Mouse (Mus musculus) liver, adult 2 months (tissue): ENCODE measurements around the gene Gm28308. TPM values are rescaled to one million over a fixed set of nuclear protein-coding genes. Genes with fewer than 3 reads are reported as not detected.

Experiments
- DNase-seq: peaks from one replicate; pipeline ENCODE4 v3.0.0-alpha.2; 2011; ENCODE audit warnings: low read depth, low spot score; ENCODE audit errors: extremely low read depth
- H3K27ac ChIP-seq: fragments of 200-500 bp; replicated peaks from 2 replicates; pipeline ENCODE4 v1.5.1; 2012; ENCODE audit warnings: low read depth, mild to moderate bottlenecking, control low read depth, inconsistent platforms, low read length; ENCODE audit not compliant: insufficient read depth
- H3K27me3 ChIP-seq: fragments of 200-500 bp; 2 replicates; pipeline ENCODE4 v1.6.1; 2012; ENCODE audit warnings: mild to moderate bottlenecking, moderate library complexity, low read length, inconsistent platforms; ENCODE audit not compliant: control insufficient read depth, insufficient read depth
- H3K36me3 ChIP-seq: fragments of 200-500 bp; 2 replicates; pipeline ENCODE4 v1.6.1; 2012; ENCODE audit warnings: low read length, inconsistent platforms; ENCODE audit not compliant: control insufficient read depth, insufficient read depth
- H3K4me1 ChIP-seq: fragments of 200-500 bp; 2 replicates; pipeline ENCODE4 v1.6.1; 2011; ENCODE audit warnings: low read length; ENCODE audit not compliant: control insufficient read depth, insufficient read depth
- H3K4me3 ChIP-seq: fragments of 200-500 bp; 2 replicates; pipeline ENCODE4 v1.5.1; 2011; ENCODE audit warnings: low read depth, mild to moderate bottlenecking, control low read depth, low read length, moderate library complexity; ENCODE audit not compliant: insufficient read depth
- H3K79me2 ChIP-seq: fragments of 200-500 bp; 2 replicates; pipeline ENCODE4 v1.6.1; 2012; ENCODE audit warnings: inconsistent platforms, mild to moderate bottlenecking, low read length, moderate library complexity; ENCODE audit not compliant: control insufficient read depth, insufficient read depth
- H3K9ac ChIP-seq: fragments of 200-500 bp; 2 replicates; pipeline ENCODE4 v1.6.1; 2012; ENCODE audit warnings: low read depth, mild to moderate bottlenecking, control low read depth, inconsistent platforms, low read length
- CTCF ChIP-seq: fragments of 200-500 bp; IDR thresholded peaks from 2 replicates; pipeline ENCODE4 v1.5.1; 2011; ENCODE audit warnings: low read depth, low read length, control low read depth
- POLR2A ChIP-seq: fragments of 200-500 bp; IDR thresholded peaks from 2 replicates; pipeline ENCODE4 v1.6.1; 2011; ENCODE audit warnings: low read length, control low read depth; ENCODE audit not compliant: insufficient read depth; ENCODE audit errors: extremely low read depth
- WGBS: fragments of 180-500 bp; shearing (Covaris S2); methylation state at CpG from one replicate; pipeline ENCODE4 v1.1.7; 2018; 5-methylcytosine and 5-hydroxymethylcytosine counted together
- polyA plus RNA-seq: library from polyadenylated mRNA; depleted of rRNA; stranded (reverse); fragments of >200 nt; gene quantifications from 2 replicates; pipeline ENCODE4 v1.2.3, GENCODE M21; 2012
- total RNA-seq: library from RNA; depleted of rRNA; stranded (reverse); fragments of >200 nt; gene quantifications from 2 replicates; pipeline ENCODE4 v1.2.3, GENCODE M21; 2014

Gene Gm28308
- total and polyA plus RNA-seq, 2 experiments, result not detected

DNA sequence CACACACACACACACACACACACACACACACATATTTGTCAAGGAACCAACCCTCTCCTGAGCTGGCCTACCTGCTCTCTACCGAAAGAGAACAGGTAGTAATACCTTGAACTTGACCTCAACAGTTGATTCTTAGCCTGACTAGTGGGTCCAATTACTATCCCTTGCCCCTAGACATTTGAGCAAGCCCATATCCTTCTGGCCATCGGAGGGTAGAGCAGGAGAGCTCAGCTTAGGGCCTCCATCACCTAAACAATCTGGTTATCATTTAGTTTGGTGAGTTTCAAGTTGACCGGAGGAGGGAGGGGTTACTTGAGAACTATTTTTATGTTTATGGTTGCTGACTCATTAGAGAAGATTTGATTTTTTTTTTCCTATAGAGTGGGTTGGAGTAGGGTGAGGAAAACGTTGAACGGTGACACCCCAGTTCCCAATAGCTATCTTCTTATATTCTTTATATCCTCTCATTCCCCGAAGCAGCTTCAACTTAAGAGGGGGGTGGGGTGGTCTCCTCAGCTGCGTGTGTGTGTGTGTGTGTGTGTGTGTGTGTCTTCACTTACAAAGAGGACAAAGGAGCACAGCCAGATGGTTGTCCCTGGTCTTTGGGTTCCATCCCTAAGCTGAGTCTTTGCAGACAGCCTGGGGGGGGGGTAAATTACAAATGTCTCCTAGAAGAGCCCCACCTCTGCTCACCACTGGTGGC, 38.2 kb upstream of the Gm28308 start:
- Histone ChIP-seq H3K4me1 (no peaks in the 10 kb centered on the region), H3K79me2 (no peaks in the 10 kb centered on the region), H3K27me3 (peaks cover 56% of the 10 kb centered on the region), H3K36me3 (no peaks in the 10 kb centered on the region), H3K4me3 (no peak overlapping the region), H3K27ac (no peak overlapping the region), H3K9ac (no peak overlapping the region)
- no peak for DNase-seq
- 16% methylated on average over 7 of the region's 7 CpGs for WGBS
- no peak for TF ChIP-seq POLR2A
- no peak for TF ChIP-seq CTCF

DNA sequence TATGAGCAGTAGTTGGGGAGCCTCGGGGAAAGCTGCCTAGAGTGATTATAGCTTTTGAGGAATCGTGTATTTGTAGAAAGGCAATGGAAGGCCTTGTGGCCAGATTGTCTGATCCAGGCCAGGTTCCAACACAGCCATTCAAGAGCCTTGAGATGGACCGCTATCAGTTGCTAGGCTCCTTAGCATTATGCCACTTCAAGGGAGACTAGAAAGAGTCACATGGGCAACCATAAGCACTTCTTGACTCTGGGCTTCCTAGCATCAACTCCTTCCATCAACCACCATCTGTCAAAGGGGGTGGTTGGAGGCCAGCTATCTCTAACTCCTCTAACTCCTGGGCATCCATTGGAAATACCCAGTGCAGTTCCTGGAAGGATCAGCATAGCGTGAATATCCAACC, 36.7 kb upstream of the Gm28308 start:
- Histone ChIP-seq H3K79me2 (no peaks in the 10 kb centered on the region), H3K9ac (no peak overlapping the region), H3K27me3 (peaks cover 67% of the 10 kb centered on the region), H3K4me3 (no peak overlapping the region), H3K27ac (no peak overlapping the region), H3K4me1 (no peaks in the 10 kb centered on the region), H3K36me3 (no peaks in the 10 kb centered on the region)
- WGBS, result 9% methylated on average over 4 of the region's 4 CpGs
- no peak for TF ChIP-seq CTCF
- TF ChIP-seq POLR2A, result no peak
- DNase-seq, result no peak

DNA sequence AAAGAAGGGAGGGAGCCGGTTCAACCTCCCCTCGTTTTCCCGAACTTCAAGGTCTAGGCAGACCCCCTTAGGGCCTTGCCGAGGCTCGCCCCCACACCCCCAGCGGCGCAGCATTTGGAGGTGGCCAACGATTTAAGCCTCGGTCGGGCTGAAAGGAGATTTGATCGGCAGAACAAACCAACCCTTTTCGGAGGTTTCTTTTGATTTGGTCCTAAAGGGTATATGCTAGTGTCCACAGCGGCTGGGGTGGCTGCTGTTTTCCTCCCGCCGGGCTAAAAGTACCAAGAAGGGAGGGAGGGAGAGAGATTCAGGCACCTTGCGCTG, 36.2 kb upstream of the Gm28308 start:
- no peak overlapping the region for H3K4me3 ChIP-seq
- no peak overlapping the region for H3K9ac ChIP-seq
- 3% methylated on average over 16 of the region's 16 CpGs for WGBS
- peaks cover 69% of the 10 kb centered on the region for H3K27me3 ChIP-seq
- DNase-seq, result no peak
- no peaks in the 10 kb centered on the region for H3K4me1 ChIP-seq
- no peaks in the 10 kb centered on the region for H3K36me3 ChIP-seq
- no peak for TF ChIP-seq POLR2A
- TF ChIP-seq CTCF, result no peak
- no peak overlapping the region for H3K27ac ChIP-seq
- H3K79me2 ChIP-seq, result no peaks in the 10 kb centered on the region

DNA sequence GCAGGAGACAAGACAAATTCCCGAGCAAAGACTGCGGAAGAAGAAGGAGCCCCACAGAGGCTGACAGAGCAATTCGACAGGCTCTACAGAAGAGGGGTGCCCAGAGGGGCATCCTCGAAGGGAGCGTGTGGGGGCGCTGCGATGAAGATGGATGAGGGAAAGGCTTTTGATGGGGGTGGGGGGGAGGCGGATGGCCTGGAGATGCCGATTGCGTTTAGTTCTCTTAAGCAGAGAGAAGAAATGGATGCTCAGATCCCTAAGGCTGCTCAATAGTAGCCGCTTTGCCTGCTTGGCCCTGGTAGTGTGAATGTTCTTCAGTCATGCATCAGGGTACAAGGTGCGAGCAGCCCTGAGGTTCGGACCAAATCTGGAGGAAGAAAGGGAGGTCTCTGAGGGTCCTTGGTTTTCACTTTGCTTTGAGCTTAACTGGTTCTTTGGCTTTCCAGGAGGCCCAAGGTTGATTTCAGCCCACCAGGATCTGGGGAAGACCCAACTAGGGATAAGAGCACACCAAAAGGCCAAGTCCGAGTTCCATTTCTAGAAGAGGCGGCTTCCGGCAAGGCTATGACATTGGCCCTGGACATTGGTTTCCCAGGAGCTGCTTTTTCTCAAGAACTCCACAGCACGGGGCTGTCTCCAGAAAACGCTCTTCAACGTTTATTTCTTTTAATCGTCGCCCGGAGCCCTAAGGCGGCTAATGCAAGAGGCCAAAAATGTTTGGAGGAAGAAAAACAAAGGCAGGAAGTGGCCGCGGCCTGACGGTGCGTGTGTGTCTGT, 35.7 kb upstream of the Gm28308 start:
- Histone ChIP-seq H3K27ac (no peak overlapping the region), H3K4me1 (no peaks in the 10 kb centered on the region), H3K36me3 (no peaks in the 10 kb centered on the region), H3K9ac (no peak overlapping the region), H3K79me2 (no peaks in the 10 kb centered on the region), H3K27me3 (peaks cover 69% of the 10 kb centered on the region), H3K4me3 (no peak overlapping the region)
- WGBS, result 4% methylated on average over 27 of the region's 27 CpGs
- no peak for DNase-seq
- no peak for TF ChIP-seq CTCF

DNA sequence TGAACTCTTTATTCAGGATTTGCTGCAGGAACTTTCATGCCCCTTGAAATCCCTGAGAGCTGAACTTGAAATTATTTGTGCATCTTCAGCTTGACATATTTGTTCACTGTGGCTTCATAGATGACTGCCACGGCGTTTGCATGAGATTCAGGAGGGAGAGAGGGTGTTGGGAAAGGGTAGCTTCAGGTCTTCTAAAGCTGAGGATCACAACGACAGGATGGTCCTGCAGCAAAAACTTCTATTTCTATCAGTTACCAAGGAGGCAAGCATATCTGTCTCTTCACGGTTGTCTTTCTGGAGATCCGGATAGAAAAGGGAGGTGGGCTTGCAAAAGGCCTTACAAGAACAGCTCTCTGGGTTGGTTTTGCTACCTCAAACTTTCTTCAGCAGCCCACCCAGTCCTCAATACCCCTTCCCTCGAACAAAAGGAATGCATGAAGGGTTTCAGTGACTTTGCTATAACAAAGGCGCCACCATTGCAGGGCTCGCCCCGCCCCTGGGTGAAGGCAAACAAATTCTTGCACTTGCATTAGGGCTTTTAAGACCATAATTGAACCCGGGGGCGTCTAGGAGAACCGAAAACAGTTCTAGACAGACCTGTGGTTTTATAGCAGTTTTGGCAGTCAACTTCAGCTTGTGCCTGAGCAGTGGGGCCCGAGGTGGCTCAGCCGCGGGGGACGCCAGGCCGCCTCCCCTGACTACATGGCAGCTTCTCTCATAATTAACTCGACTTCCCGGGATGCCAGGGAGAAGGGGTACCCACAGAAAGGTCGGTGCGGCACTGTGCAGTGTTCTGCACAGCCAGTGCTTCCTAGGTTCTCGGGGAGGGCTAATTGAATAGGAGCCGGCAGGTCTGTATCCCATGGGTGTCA, 34.9 kb upstream of the Gm28308 start:
- no peak overlapping the region for H3K27ac ChIP-seq
- TF ChIP-seq CTCF (no peak), POLR2A (no peak)
- WGBS, result 5% methylated on average over 23 of the region's 23 CpGs

More for the DNA sequence above, 34.9 kb upstream of the Gm28308 start:
- no peak overlapping the region for H3K4me3 ChIP-seq
- no peak overlapping the region for H3K9ac ChIP-seq
- H3K27me3 ChIP-seq, result peaks cover 66% of the 10 kb centered on the region
- no peaks in the 10 kb centered on the region for H3K79me2 ChIP-seq
- no peaks in the 10 kb centered on the region for H3K36me3 ChIP-seq
- no peak for DNase-seq
- H3K4me1 ChIP-seq, result no peaks in the 10 kb centered on the region
